Mouse (Mus musculus) midbrain, embryonic 16.5 days (tissue): ENCODE measurements around the gene Sgms1. TPM values are rescaled to one million over a fixed set of nuclear protein-coding genes. Genes with fewer than 3 reads are reported as not detected.

Experiments used
- ATAC-seq: fragments of 200-750 bp; cut with Nextera tagmentation; 2 replicates; pipeline ENCODE4 v1.8.0; 2017; ENCODE audit warnings: moderate TSS enrichment
- H3K27ac ChIP-seq: fragments of 300-500 bp; sonication (generic); 2 replicates; pipeline ENCODE4 v1.5.1; 2014; ENCODE audit warnings: mild to moderate bottlenecking, low read length, mixed read lengths
- H3K27me3 ChIP-seq: fragments of 300-500 bp; sonication (generic); 2 replicates; pipeline ENCODE4 v1.6.1; 2014; ENCODE audit warnings: low read depth, low read length, mixed read lengths; ENCODE audit not compliant: control insufficient read depth, insufficient read depth
- H3K36me3 ChIP-seq: fragments of 300-500 bp; sonication (generic); 2 replicates; pipeline ENCODE4 v1.6.1; 2014; ENCODE audit warnings: mild to moderate bottlenecking, low read length, moderate library complexity, mixed read lengths; ENCODE audit not compliant: control insufficient read depth, insufficient read depth
- H3K4me1 ChIP-seq: fragments of 300-500 bp; sonication (generic); 2 replicates; pipeline ENCODE4 v1.6.1; 2014; ENCODE audit warnings: mild to moderate bottlenecking, low read length, mixed read lengths; ENCODE audit not compliant: control insufficient read depth, insufficient read depth
- H3K4me2 ChIP-seq: fragments of 300-500 bp; sonication (generic); 2 replicates; pipeline ENCODE4 v1.6.1; 2014; ENCODE audit warnings: mild to moderate bottlenecking, low read length, mixed read lengths
- H3K4me3 ChIP-seq: fragments of 300-500 bp; sonication (generic); 2 replicates; pipeline ENCODE4 v1.5.1; 2014; ENCODE audit warnings: low read depth, mild to moderate bottlenecking, low read length, moderate library complexity, mixed read lengths
- H3K9ac ChIP-seq: fragments of 300-500 bp; sonication (generic); 2 replicates; pipeline ENCODE4 v1.6.1; 2014; ENCODE audit warnings: low read depth, low read length, mixed read lengths
- H3K9me3 ChIP-seq: fragments of 300-500 bp; sonication (generic); replicated peaks from 2 replicates; pipeline ENCODE4 v1.6.1; 2014; ENCODE audit warnings: mild to moderate bottlenecking, low read length, mixed read lengths; ENCODE audit not compliant: control insufficient read depth, poor library complexity, severe bottlenecking
- WGBS: fragments of 180-500 bp; shearing (Covaris S2); extraction: QIAGEN DNeasy Blood & Tissue Kit; methylation state at CpG from one replicate; pipeline ENCODE4 v1.1.7; 2014; 5-methylcytosine and 5-hydroxymethylcytosine counted together
- polyA plus RNA-seq: library from polyadenylated mRNA; unstranded; fragments of >200 nt; fragmentation: Nextera tagmentation; extraction: Ambion mirVana; gene quantifications from 2 replicates; pipeline ENCODE4 v1.2.1, GENCODE M21; 2015

The Sgms1 gene
- polyA plus RNA-seq, 1 experiment from 2014 or later: 20.2 TPM

GRCm38 (mm10) chr19:32191596-32191995 lies 197.9 kb downstream of the Sgms1 start:
- no peak overlapping the region for H3K4me2 ChIP-seq
- no peaks in the 10 kb centered on the region for H3K9me3 ChIP-seq
- WGBS: 88% methylated on average over 3 of the region's 3 CpGs

GRCm38 (mm10) chr19:32189961-32190360 lies 199.6 kb downstream of the Sgms1 start:
- no peak overlapping the region for H3K27ac ChIP-seq
- no peak overlapping the region for H3K4me2 ChIP-seq
- no peaks in the 10 kb centered on the region for H3K36me3 ChIP-seq
- H3K4me1 ChIP-seq: no peaks in the 10 kb centered on the region
- no peak overlapping the region for H3K9ac ChIP-seq
- no peak overlapping the region for H3K4me3 ChIP-seq
- no peaks in the 10 kb centered on the region for H3K9me3 ChIP-seq
- ATAC-seq: no peak
- 89% methylated on average over 6 of the region's 6 CpGs for WGBS
- no peaks in the 10 kb centered on the region for H3K27me3 ChIP-seq

More at GRCm38 (mm10) chr19:32191596-32191995, 197.9 kb downstream of the Sgms1 start:
- H3K4me3 ChIP-seq: no peak overlapping the region
- no peak overlapping the region for H3K27ac ChIP-seq
- no peaks in the 10 kb centered on the region for H3K27me3 ChIP-seq
- H3K36me3 ChIP-seq: no peaks in the 10 kb centered on the region
- H3K9ac ChIP-seq: no peak overlapping the region
- ATAC-seq: no peak
- H3K4me1 ChIP-seq: 0 out of 2 replicates have a peak, but pooled peaks cover 3% of the 10 kb centered on the region

- WGBS: 66% methylated on average over 5 of the region's 5 CpGs
- Histone ChIP-seq H3K27me3 (no peaks in the 10 kb centered on the region), H3K9me3 (no peaks in the 10 kb centered on the region), H3K4me2 (no peak overlapping the region), H3K36me3 (no peaks in the 10 kb centered on the region), H3K9ac (no peak overlapping the region), H3K4me3 (no peak overlapping the region), H3K27ac (no peak overlapping the region), H3K4me1 (no peaks in the 10 kb centered on the region)
- ATAC-seq: no peak
Observed at GRCm38 (mm10) chr19:32189036-32189436, 200.5 kb downstream of the Sgms1 start.

GRCm38 (mm10) chr19:32186594-32187092 lies 202.9 kb downstream of the Sgms1 start:
- H3K4me1 ChIP-seq: no peaks in the 10 kb centered on the region
- ATAC-seq: no peak
- no peak overlapping the region for H3K4me2 ChIP-seq
- WGBS: 90% methylated on average over 8 of the region's 8 CpGs
- H3K36me3 ChIP-seq: no peaks in the 10 kb centered on the region
- H3K9me3 ChIP-seq: no peaks in the 10 kb centered on the region
- H3K4me3 ChIP-seq: no peak overlapping the region
- no peak overlapping the region for H3K9ac ChIP-seq
- H3K27ac ChIP-seq: no peak overlapping the region
- no peaks in the 10 kb centered on the region for H3K27me3 ChIP-seq

GRCm38 (mm10) chr19:32183005-32183404 lies 206.5 kb downstream of the Sgms1 start:
- ATAC-seq: no peak
- H3K9ac ChIP-seq: no peak overlapping the region
- no peaks in the 10 kb centered on the region for H3K27me3 ChIP-seq
- H3K4me3 ChIP-seq: no peak overlapping the region
- no peaks in the 10 kb centered on the region for H3K9me3 ChIP-seq
- H3K27ac ChIP-seq: no peak overlapping the region
- H3K4me2 ChIP-seq: no peak overlapping the region
- H3K4me1 ChIP-seq: no peaks in the 10 kb centered on the region
- no peaks in the 10 kb centered on the region for H3K36me3 ChIP-seq
- 88% methylated on average over 4 of the region's 4 CpGs for WGBS

- no peak overlapping the region for H3K4me3 ChIP-seq
- no peak overlapping the region for H3K27ac ChIP-seq
- no peaks in the 10 kb centered on the region for H3K27me3 ChIP-seq
- H3K36me3 ChIP-seq: no peaks in the 10 kb centered on the region
- H3K4me2 ChIP-seq: no peak overlapping the region
- H3K9me3 ChIP-seq: no peaks in the 10 kb centered on the region
- no peak overlapping the region for H3K9ac ChIP-seq
- ATAC-seq: no peak
- 90% methylated on average over 5 of the region's 5 CpGs for WGBS
- no peaks in the 10 kb centered on the region for H3K4me1 ChIP-seq
Observed at GRCm38 (mm10) chr19:32182471-32182870, 207.0 kb downstream of the Sgms1 start.

GRCm38 (mm10) chr19:32181721-32182394 lies 207.7 kb downstream of the Sgms1 start:
- 88% methylated on average over 12 of the region's 12 CpGs for WGBS
- Histone ChIP-seq H3K9ac (no peak overlapping the region), H3K4me1 (no peaks in the 10 kb centered on the region), H3K27ac (no peak overlapping the region), H3K4me3 (no peak overlapping the region), H3K36me3 (no peaks in the 10 kb centered on the region), H3K4me2 (no peak overlapping the region), H3K9me3 (no peaks in the 10 kb centered on the region), H3K27me3 (no peaks in the 10 kb centered on the region)
- ATAC-seq: no peak

- no peak overlapping the region for H3K4me3 ChIP-seq
- no peaks in the 10 kb centered on the region for H3K9me3 ChIP-seq
- H3K36me3 ChIP-seq: no peaks in the 10 kb centered on the region
- H3K9ac ChIP-seq: no peak overlapping the region
- H3K27me3 ChIP-seq: no peaks in the 10 kb centered on the region
- ATAC-seq: no peak
- no peaks in the 10 kb centered on the region for H3K4me1 ChIP-seq
- no peak overlapping the region for H3K27ac ChIP-seq
- H3K4me2 ChIP-seq: no peak overlapping the region
- WGBS: 82% methylated on average over 14 of the region's 14 CpGs
Observed at GRCm38 (mm10) chr19:32180756-32181674, 208.5 kb downstream of the Sgms1 start.

- Histone ChIP-seq H3K9me3 (no peaks in the 10 kb centered on the region), H3K9ac (no peak overlapping the region), H3K27ac (no peak overlapping the region), H3K4me2 (no peak overlapping the region), H3K4me3 (no peak overlapping the region), H3K27me3 (no peaks in the 10 kb centered on the region), H3K36me3 (no peaks in the 10 kb centered on the region), H3K4me1 (no peaks in the 10 kb centered on the region)
- no peak for ATAC-seq
- whole genome bisulfite sequencing: 84% methylated on average over 5 of the region's 5 CpGs
Observed at GRCm38 (mm10) chr19:32179978-32180413, 209.5 kb downstream of the Sgms1 start.
